ENCODE assay signal across 17 mouse cellular contexts in the genomic region with DNA sequence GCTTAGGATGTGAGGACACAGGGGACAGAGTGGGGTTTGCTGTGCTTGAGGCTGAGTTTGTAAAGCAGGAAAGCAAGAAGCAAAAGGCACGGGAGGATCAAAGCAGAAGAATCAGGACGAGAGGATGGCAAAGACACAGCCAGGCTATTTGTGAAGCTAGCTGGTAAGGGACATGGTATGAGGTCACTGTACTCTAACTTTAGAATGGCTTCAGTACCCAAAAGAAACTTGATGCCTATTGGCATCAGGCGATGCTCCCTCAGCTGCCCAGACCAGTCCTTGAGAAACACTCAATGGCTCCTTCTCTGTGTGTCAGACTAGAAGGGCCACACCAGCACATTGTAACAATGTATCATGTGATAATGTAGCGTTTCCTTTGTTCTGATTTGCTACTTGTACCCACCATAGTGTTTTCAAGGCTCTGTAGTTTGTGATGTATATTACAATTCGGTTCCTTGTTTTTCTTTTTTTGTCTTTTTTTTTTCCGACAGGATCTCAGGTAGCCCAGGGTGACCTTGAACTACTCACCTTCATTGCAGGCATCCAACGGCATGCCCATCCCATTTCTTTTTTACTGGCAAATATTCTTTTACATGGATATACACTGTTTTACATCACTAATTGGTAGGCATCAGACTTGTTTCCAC.
"Had no signal": no experiment of that assay in that cellular context is flagged by ENCODE, and none has a peak within 500 bp of the region (broad histone marks: within the 10 kb centered on the region; RNA-seq: fewer than 3 reads in every experiment).

No protein-coding gene starts in this region.

- H3K9ac ChIP-seq: liver, embryonic 15.5 days; neural tube, embryonic 13.5 days had no signal

- ATAC-seq: lung, postnatal 0 days had no signal

- H3K4me3 ChIP-seq: layer of hippocampus, adult 2 months; limb, embryonic 10.5 days; liver, embryonic 15.5 days; midbrain, embryonic 10.5 days; neural tube, embryonic 13.5 days had no signal

- H3K36me3 ChIP-seq: limb, embryonic 10.5 days; liver, embryonic 15.5 days; midbrain, embryonic 10.5 days; neural tube, embryonic 13.5 days had no signal

- H3K27ac ChIP-seq: layer of hippocampus, adult 2 months; limb, embryonic 10.5 days; liver, embryonic 15.5 days; midbrain, embryonic 10.5 days; neural tube, embryonic 13.5 days had no signal

- H3K9me3 ChIP-seq: limb, embryonic 10.5 days; liver, embryonic 15.5 days; midbrain, embryonic 10.5 days; neural tube, embryonic 13.5 days had no signal

- H3K4me2 ChIP-seq: liver, embryonic 11.5 days; liver, embryonic 15.5 days; neural tube, embryonic 13.5 days had no signal

- DNase-seq: kidney, adult 9 months; kidney, postnatal 10 days; kidney, postnatal 4 days; lung, adult 2 months; lung, postnatal 4 days; midbrain, embryonic 14.5 days; retina, postnatal 1 day; right cerebral cortex, postnatal 4 days; thymus, adult 18-20 months; thymus, postnatal 14 days had no signal

- H3K27me3 ChIP-seq: liver, embryonic 15.5 days; neural tube, embryonic 13.5 days had no signal

- H3K4me1 ChIP-seq: limb, embryonic 10.5 days; liver, embryonic 15.5 days; midbrain, embryonic 10.5 days; neural tube, embryonic 13.5 days had no signal
